Mouse (Mus musculus) kidney, adult 9 months (tissue): ENCODE data around the gene 3110040M04Rik.
"Not testable (repeated sequence)": the region's sequence is repeated elsewhere in the genome, so short reads cannot be mapped to it uniquely, and the experiment has no call there.

Experiments
- DNase-seq: peaks from one replicate; pipeline ENCODE4 v3.0.0; 2022

The 3110040M04Rik gene

GRCm38 (mm10) chr1:151203818-151204217, at the start of gene 3110040M04Rik:
Gene 3110040M04Rik, plus strand, starts transcription at chr1:151204121.
- not testable (repeated sequence) for DNase-seq

- DNase-seq: peak; percentile 59
Observed at GRCm38 (mm10) chr1:151154131-151154530, 49.8 kb upstream of the 3110040M04Rik start.

GRCm38 (mm10) chr1:151156129-151156528, 47.8 kb upstream of the 3110040M04Rik start:
- peak; percentile 9 for DNase-seq

- DNase-seq: peak; percentile 11
Observed at GRCm38 (mm10) chr1:151156777-151157632, 46.9 kb upstream of the 3110040M04Rik start.

- DNase-seq: peak; percentile 96
Observed at GRCm38 (mm10) chr1:151157963-151158856, 45.7 kb upstream of the 3110040M04Rik start.

GRCm38 (mm10) chr1:151158857-151159510, 44.9 kb upstream of the 3110040M04Rik start:
- peak; percentile 77 for DNase-seq

GRCm38 (mm10) chr1:151166031-151166430, 37.9 kb upstream of the 3110040M04Rik start:
- peak; percentile 43 for DNase-seq

GRCm38 (mm10) chr1:151167297-151168047, 36.4 kb upstream of the 3110040M04Rik start:
- DNase-seq: peak; percentile 76

GRCm38 (mm10) chr1:151168637-151169036, 35.3 kb upstream of the 3110040M04Rik start:
- peak; percentile 13 for DNase-seq

- peak; percentile 72 for DNase-seq
Observed at GRCm38 (mm10) chr1:151171572-151172461, 32.1 kb upstream of the 3110040M04Rik start.

- DNase-seq: peak; percentile 88
Observed at GRCm38 (mm10) chr1:151177030-151177936, 26.6 kb upstream of the 3110040M04Rik start.

GRCm38 (mm10) chr1:151177937-151178271, 26.0 kb upstream of the 3110040M04Rik start:
- DNase-seq: no peak

GRCm38 (mm10) chr1:151178505-151179083, 25.3 kb upstream of the 3110040M04Rik start:
- peak; percentile 7 for DNase-seq

GRCm38 (mm10) chr1:151180167-151180566, 23.8 kb upstream of the 3110040M04Rik start:
- no peak for DNase-seq

GRCm38 (mm10) chr1:151182266-151182665, 21.7 kb upstream of the 3110040M04Rik start, which contains the start of gene Gm47985:
Gene Gm47985, plus strand, starts transcription at chr1:151182537.
- not testable (repeated sequence) for DNase-seq

GRCm38 (mm10) chr1:151186186-151186585, 17.7 kb upstream of the 3110040M04Rik start:
- peak; percentile 85 for DNase-seq

- peak; percentile 36 for DNase-seq
Observed at GRCm38 (mm10) chr1:151186879-151187424, 17.0 kb upstream of the 3110040M04Rik start.

- DNase-seq: no peak
Observed at GRCm38 (mm10) chr1:151188469-151188868, 15.5 kb upstream of the 3110040M04Rik start.

GRCm38 (mm10) chr1:151192075-151192474, 11.8 kb upstream of the 3110040M04Rik start, which contains the start of gene Gm8947:
Gene Gm8947, plus strand, starts transcription at chr1:151192376.
- not testable (repeated sequence) for DNase-seq
